Mouse (Mus musculus) forebrain, postnatal 0 days (tissue): ENCODE results near the gene G3bp1. TPM values are rescaled to one million over a fixed set of nuclear protein-coding genes. Genes with fewer than 3 reads are reported as not detected.

ENCODE experiments used
- ATAC-seq: fragments of 200-750 bp; cut with Nextera tagmentation; 2 replicates; pipeline ENCODE4 v1.8.0; 2017; ENCODE audit warnings: mild to moderate bottlenecking, moderate library complexity
- DNase-seq: peaks from one replicate; pipeline ENCODE4 v3.0.0-alpha.2; 2015
- H3K27ac ChIP-seq: fragments of 300-500 bp; sonication (generic); 2 replicates; pipeline ENCODE4 v1.5.1; 2014; ENCODE audit warnings: low read depth, mild to moderate bottlenecking, antibody characterized with exemption, low read length, moderate library complexity, mixed read lengths
- H3K27me3 ChIP-seq: fragments of 300-500 bp; sonication (generic); 2 replicates; pipeline ENCODE4 v1.6.1; 2014; ENCODE audit warnings: mild to moderate bottlenecking, low read length, mixed read lengths; ENCODE audit not compliant: insufficient read depth
- H3K36me3 ChIP-seq: fragments of 300-500 bp; sonication (generic); 2 replicates; pipeline ENCODE4 v1.6.1; 2014; ENCODE audit warnings: mild to moderate bottlenecking, moderate library complexity; ENCODE audit not compliant: insufficient read depth
- H3K4me1 ChIP-seq: fragments of 300-500 bp; sonication (generic); 2 replicates; pipeline ENCODE4 v1.6.1; 2014; ENCODE audit warnings: antibody characterized with exemption; ENCODE audit not compliant: insufficient read depth
- H3K4me2 ChIP-seq: fragments of 300-500 bp; sonication (generic); 2 replicates; pipeline ENCODE4 v1.6.1; 2014; ENCODE audit warnings: low read depth, mild to moderate bottlenecking, moderate library complexity
- H3K4me3 ChIP-seq: fragments of 300-500 bp; sonication (generic); 2 replicates; pipeline ENCODE4 v1.5.1; 2014; ENCODE audit warnings: low read depth, low read length, mixed read lengths
- H3K9ac ChIP-seq: fragments of 300-500 bp; sonication (generic); 2 replicates; pipeline ENCODE4 v1.6.1; 2014; ENCODE audit warnings: mild to moderate bottlenecking
- H3K9me3 ChIP-seq: fragments of 300-500 bp; sonication (generic); 2 replicates; pipeline ENCODE4 v1.6.1; 2016; ENCODE audit warnings: low read length
- CTCF ChIP-seq: sonication (generic); IDR thresholded peaks from 2 replicates; pipeline ENCODE4 v1.5.1; 2016; ENCODE audit warnings: antibody characterized with exemption, control low read depth, low read depth
- WGBS: fragments of 180-500 bp; shearing (Covaris S2); extraction: QIAGEN DNeasy Blood & Tissue Kit; methylation state at CpG from one replicate; pipeline ENCODE4 v1.1.7; 2014; 5-methylcytosine and 5-hydroxymethylcytosine counted together
- polyA plus RNA-seq: library from polyadenylated mRNA; unstranded; fragments of >200 nt; fragmentation: Nextera tagmentation; extraction: Ambion mirVana; gene quantifications from 2 replicates; pipeline ENCODE4 v1.2.1, GENCODE M21; 2015
- total RNA-seq: library from RNA; depleted of rRNA; stranded (reverse); fragments of >200 nt; gene quantifications from 2 replicates; pipeline ENCODE4 v1.2.3, GENCODE M21; 2014

G3bp1 gene
- total and polyA plus RNA-seq, 2 experiments from 2014 or later, result 81.0 to 85.0 TPM

- Histone ChIP-seq H3K27ac (no peak overlapping the region), H3K4me3 (no peak overlapping the region), H3K4me2 (no peak overlapping the region), H3K9ac (no peak overlapping the region), H3K27me3 (no peaks in the 10 kb centered on the region), H3K9me3 (no peaks in the 10 kb centered on the region), H3K4me1 (no peaks in the 10 kb centered on the region), H3K36me3 (peaks cover 11% of the 10 kb centered on the region; the same call in 1 of the 2 replicates)
- no peak for ATAC-seq
- TF ChIP-seq CTCF, result no peak
- no peak for DNase-seq
- WGBS, result 92% methylated on average over 4 of the region's 4 CpGs
Measured at GRCm38 (mm10) chr11:55453640-55454039, 15.8 kb upstream of the G3bp1 start.

DNA sequence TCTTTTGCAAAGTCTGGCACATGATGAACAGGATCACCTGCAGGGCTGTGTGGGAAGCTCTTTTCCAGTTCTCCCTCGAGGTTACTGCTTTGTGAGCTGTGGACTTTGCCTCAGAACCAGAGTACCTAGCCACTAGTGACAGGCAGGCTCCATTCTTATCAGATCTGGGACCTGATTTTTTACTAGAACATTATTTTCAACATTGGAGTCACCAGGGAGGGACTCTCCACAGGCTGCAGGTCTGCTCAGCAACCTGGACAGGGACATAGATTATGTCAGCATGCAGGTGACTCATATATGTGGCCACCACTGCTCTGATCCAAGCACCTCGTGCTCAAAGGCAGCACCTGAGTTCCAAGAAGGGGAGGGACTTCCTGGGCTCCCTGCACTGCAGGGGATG lies 14.3 kb upstream of the G3bp1 start:
- ATAC-seq (no peak), DNase-seq (no peak)
- no peak for TF ChIP-seq CTCF
- Histone ChIP-seq H3K9ac (no peak overlapping the region), H3K27me3 (no peaks in the 10 kb centered on the region), H3K4me3 (no peak overlapping the region), H3K27ac (no peak overlapping the region), H3K36me3 (peaks cover 5% of the 10 kb centered on the region; the same call in 1 of the 2 replicates), H3K4me1 (no peaks in the 10 kb centered on the region; the same call in 1 of the 2 replicates), H3K4me2 (no peak overlapping the region), H3K9me3 (no peaks in the 10 kb centered on the region)
- WGBS, result 74% methylated on average over 2 of the region's 2 CpGs

DNA sequence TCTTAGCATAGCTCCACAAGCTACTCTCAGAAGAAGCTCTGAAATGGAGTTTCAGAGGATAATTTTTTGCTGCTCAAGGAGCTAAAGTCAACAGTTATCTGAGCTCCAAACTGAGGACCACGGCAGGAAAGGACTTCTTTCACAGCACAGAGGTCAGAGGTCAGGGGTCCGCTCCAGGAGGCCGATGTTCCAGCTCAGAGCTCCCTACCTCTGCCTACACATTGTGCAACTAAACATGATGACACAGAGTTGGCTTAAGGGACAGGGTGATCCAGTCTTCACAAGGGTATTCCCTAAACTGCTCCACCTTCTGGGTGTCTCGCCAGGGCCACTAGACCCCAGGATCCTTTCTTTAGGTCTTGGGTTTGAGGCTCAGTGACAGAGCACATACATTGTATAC lies 11.0 kb upstream of the G3bp1 start:
- no peaks in the 10 kb centered on the region for H3K36me3 ChIP-seq
- 74% methylated on average over 4 of the region's 4 CpGs for WGBS
- no peak for TF ChIP-seq CTCF
- H3K4me1 ChIP-seq, result no peaks in the 10 kb centered on the region; the same call in 1 of the 2 replicates
- no peak overlapping the region for H3K9ac ChIP-seq
- no peak overlapping the region for H3K27ac ChIP-seq
- H3K4me2 ChIP-seq, result no peak overlapping the region
- no peaks in the 10 kb centered on the region for H3K9me3 ChIP-seq
- no peaks in the 10 kb centered on the region for H3K27me3 ChIP-seq
- no peak for DNase-seq
- H3K4me3 ChIP-seq, result no peak overlapping the region
- ATAC-seq, result no peak

DNA sequence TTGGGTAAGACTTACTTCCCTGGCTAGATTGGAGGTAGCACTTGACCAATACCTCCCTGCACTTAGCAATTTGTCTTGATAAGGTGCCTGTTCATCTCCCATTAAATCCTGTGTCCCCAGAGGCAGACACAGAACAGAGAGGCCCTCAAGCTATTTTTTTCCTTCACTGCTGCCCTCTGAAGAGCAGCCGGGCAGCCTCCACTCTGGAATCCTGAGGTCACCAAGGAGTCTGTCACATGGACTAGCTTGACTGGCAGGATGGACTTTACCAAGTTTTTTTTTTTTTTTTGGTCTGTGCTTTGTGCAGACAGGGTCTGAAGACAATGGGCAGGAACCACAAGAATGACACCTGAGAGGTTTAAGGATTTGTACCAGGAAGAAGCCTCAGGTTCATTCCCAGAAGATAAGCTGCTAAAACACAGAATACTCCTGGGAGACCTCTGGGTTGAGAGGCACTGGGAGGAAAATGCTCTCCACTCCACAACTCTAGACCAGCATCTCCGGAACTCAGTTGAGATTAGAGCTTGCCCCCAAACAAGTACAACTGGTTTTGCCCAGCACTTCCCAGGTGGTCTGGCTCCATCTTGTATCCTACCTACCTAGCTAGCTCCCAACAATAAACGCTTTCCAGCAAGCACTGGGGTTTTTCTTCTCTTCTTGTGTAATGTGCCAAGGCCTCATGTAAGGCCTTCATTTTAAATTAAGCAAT lies 9.5 kb upstream of the G3bp1 start:
- Histone ChIP-seq H3K27ac (no peak overlapping the region), H3K36me3 (no peaks in the 10 kb centered on the region), H3K9me3 (no peaks in the 10 kb centered on the region), H3K9ac (peak overlapping the region; percentile 55), H3K4me1 (no peaks in the 10 kb centered on the region; the same call in 1 of the 2 replicates), H3K4me2 (peak overlapping the region; percentile 69), H3K4me3 (peak overlapping the region; percentile 53), H3K27me3 (no peaks in the 10 kb centered on the region)
- no peak for DNase-seq
- ATAC-seq, result no peak
- TF ChIP-seq CTCF, result no peak
- WGBS, result 34% methylated on average over 3 of the region's 3 CpGs

DNA sequence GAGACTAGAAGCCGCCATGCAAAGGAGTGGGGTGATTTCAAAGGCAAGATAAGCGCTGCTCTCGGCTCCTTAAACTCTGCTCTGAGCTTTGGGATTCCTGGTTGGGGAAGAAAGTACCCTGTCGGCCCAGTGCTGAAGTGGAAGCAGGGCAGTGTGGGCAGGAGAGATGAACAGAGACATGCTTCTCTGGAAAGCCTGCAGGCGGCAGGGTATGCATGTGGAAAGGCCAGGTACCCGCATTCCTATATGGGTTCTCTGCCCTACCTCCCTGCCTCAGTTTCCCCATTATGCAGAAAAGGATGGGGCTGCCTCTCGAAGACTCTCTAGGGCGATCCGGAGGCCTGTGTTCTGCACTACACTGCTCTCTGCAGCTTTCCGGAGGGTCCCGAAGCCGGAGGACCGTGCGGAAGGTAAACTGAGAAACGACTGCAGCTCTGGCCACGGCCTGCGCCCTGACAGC lies 8.9 kb upstream of the G3bp1 start:
- ATAC-seq (peak; percentile 69), DNase-seq (no peak)
- peak overlapping the region; percentile 55 for H3K9ac ChIP-seq
- H3K9me3 ChIP-seq, result no peaks in the 10 kb centered on the region
- H3K4me3 ChIP-seq, result peak overlapping the region; percentile 53
- H3K27ac ChIP-seq, result peak overlapping the region; percentile 42
- 5% methylated on average over 17 of the region's 17 CpGs for WGBS
- H3K36me3 ChIP-seq, result no peaks in the 10 kb centered on the region
- H3K4me1 ChIP-seq, result no peaks in the 10 kb centered on the region; the same call in 1 of the 2 replicates
- no peaks in the 10 kb centered on the region for H3K27me3 ChIP-seq
- H3K4me2 ChIP-seq, result peak overlapping the region; percentile 69
- TF ChIP-seq CTCF, result peak; percentile 56

- Histone ChIP-seq H3K36me3 (no peaks in the 10 kb centered on the region), H3K27ac (peak within 1 kb of the TSS; percentile 71), H3K27me3 (no peaks in the 10 kb centered on the region), H3K4me1 (no peaks in the 10 kb centered on the region; the same call in 1 of the 2 replicates), H3K9me3 (no peaks in the 10 kb centered on the region), H3K4me2 (peak within 1 kb of the TSS; percentile 69), H3K9ac (peak within 1 kb of the TSS; percentile 55), H3K4me3 (peak within 1 kb of the TSS; percentile 53)
- ATAC-seq, result peak; percentile 99
- WGBS, result 2% methylated on average over 36 of the region's 36 CpGs
- peak; percentile 95 for DNase-seq
- no peak for TF ChIP-seq CTCF
Measured at GRCm38 (mm10) chr11:55461019-55461645, 8.4 kb upstream of the G3bp1 start, which contains the start of gene Atox1. Gene Atox1 (minus strand): TSS chr11:55461239.

DNA sequence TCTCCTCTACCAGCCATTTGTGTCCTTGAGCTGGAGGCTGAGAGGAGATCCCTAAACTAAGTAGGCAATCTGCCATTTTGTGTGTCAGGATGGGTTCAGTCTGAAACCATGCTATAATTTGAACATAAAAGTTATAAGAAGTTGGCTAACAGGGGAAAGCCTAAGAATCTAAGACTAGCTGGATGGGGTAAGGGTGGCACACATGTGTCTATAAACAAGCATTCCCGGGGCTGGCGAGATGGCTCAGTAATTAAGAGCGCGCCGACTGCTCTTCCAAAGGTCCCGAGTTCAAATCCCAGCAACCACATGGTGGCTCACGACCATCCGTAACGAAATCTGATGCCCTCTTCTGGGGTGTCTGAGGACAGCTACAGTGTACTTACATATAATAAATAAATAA lies 7.3 kb upstream of the G3bp1 start:
- no peak overlapping the region for H3K4me2 ChIP-seq
- no peaks in the 10 kb centered on the region for H3K9me3 ChIP-seq
- WGBS, result 98% methylated on average over 9 of the region's 9 CpGs
- no peaks in the 10 kb centered on the region; the same call in 1 of the 2 replicates for H3K4me1 ChIP-seq
- ATAC-seq (no peak), DNase-seq (no peak)
- H3K36me3 ChIP-seq, result no peaks in the 10 kb centered on the region
- no peaks in the 10 kb centered on the region for H3K27me3 ChIP-seq
- no peak overlapping the region for H3K27ac ChIP-seq
- no peak overlapping the region for H3K4me3 ChIP-seq
- no peak overlapping the region for H3K9ac ChIP-seq
- TF ChIP-seq CTCF, result no peak
